Mouse (Mus musculus) embryonic fibroblast, embryonic 13.5 days (primary cell): Measurements from ENCODE around the gene Ckb.

ENCODE experiments used
- CTCF ChIP-seq: IDR thresholded peaks from 2 replicates; pipeline ENCODE4 v1.5.1; 2011; ENCODE audit warnings: mild to moderate bottlenecking, control low read depth, low read length, moderate library complexity, borderline replicate concordance; ENCODE audit not compliant: insufficient read depth
- POLR2A ChIP-seq: IDR thresholded peaks from 2 replicates; pipeline ENCODE4 v1.6.1; 2011; ENCODE audit warnings: low read depth, mild to moderate bottlenecking, control low read depth, low read length, moderate library complexity

DNA sequence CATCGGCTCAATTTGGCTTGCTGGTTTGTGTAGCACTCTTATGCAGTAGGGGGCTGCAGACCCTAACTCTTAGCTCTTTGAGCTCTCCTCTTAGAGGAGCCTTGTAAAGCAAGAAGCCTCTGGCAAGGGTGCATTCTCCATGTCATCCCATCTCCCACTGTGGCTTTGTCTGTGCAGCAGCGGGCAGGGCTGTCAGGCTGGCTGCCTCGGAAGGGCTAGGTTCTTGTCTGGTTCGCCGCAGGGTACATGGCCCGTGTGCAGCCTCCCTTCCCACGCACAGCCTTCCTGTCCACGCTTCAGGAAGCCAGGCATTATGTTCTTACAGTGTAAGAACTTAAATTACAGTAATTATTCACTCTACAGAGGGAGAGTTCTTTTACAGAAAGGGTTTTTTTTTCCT is 46.5 kb upstream of the Ckb start:
- no peak for TF ChIP-seq CTCF
- TF ChIP-seq POLR2A: no peak
